In genomic region chr2:35607476-35607875, GRCm38 (mm10) we compare ENCODE assay signal across 27 mouse cellular contexts. TPM values are rescaled to one million over a fixed set of nuclear protein-coding genes. Genes with fewer than 3 reads are reported as not detected.
A peak's percentile ranks its signal among the peaks of the same experiment; 100 is the strongest.
DNase-seq lines count a peak whose midpoint lies in the region; ATAC-seq lines count a peak whose summit lies in the region.
"Had no signal": no experiment of that assay in that cellular context is flagged by ENCODE, and none has a peak within 500 bp of the region (broad histone marks: within the 10 kb centered on the region; RNA-seq: fewer than 3 reads in every experiment).

No protein-coding gene starts in this region.

- H3K27me3 ChIP-seq in forebrain, embryonic 11.5 days (ENCODE audit: control insufficient read depth, insufficient read depth, low read length): no peaks in the 10 kb centered on the region
- H3K27me3 ChIP-seq in forebrain, embryonic 12.5 days: no peaks in the 10 kb centered on the region
- peaks cover 25% of the 10 kb centered on the region; the same call in 1 of the 2 replicates for H3K27me3 ChIP-seq in hindbrain, embryonic 13.5 days
- H3K27me3 ChIP-seq in hindbrain, embryonic 16.5 days (replicated peaks; ENCODE audit: control insufficient read depth, insufficient read depth, low read length): no peaks in the 10 kb centered on the region; the same call in 1 of the 2 replicates
- 0 out of 2 replicates have a peak, but pooled peaks cover 6% of the 10 kb centered on the region for H3K27me3 ChIP-seq in embryonic facial prominence, embryonic 10.5 days (replicated peaks; ENCODE audit: low read depth, poor library complexity, severe bottlenecking)
- H3K27me3 ChIP-seq: embryonic facial prominence, embryonic 12.5 days; heart, embryonic 15.5 days; limb, embryonic 15.5 days had no signal

- ATAC-seq in forebrain, embryonic 11.5 days (replicated peaks; ENCODE audit: low FRiP score): no peak
- no peak for ATAC-seq in forebrain, embryonic 12.5 days (ENCODE audit: low FRiP score)
- no peak for ATAC-seq in hindbrain, embryonic 13.5 days (ENCODE audit: low FRiP score)
- no peak for ATAC-seq in hindbrain, embryonic 16.5 days
- ATAC-seq: CD4-positive, CD25-positive, alpha-beta regulatory T cell, adult 4 months; forebrain, embryonic 14.5 days; inflammation-experienced regulatory T-cells, adult 6 months had no signal

- no peak overlapping the region for H3K9ac ChIP-seq in forebrain, embryonic 11.5 days (ENCODE audit: low read length)
- H3K9ac ChIP-seq in forebrain, embryonic 12.5 days: no peak overlapping the region
- peak overlapping the region; percentile 13; the same call in 1 of the 2 replicates for H3K9ac ChIP-seq in hindbrain, embryonic 13.5 days
- H3K9ac ChIP-seq in hindbrain, embryonic 16.5 days (ENCODE audit: low read depth, low read length): no peak overlapping the region
- H3K9ac ChIP-seq: embryonic facial prominence, embryonic 12.5 days; heart, embryonic 15.5 days; limb, embryonic 15.5 days had no signal

- H3K4me2 ChIP-seq in forebrain, embryonic 11.5 days (ENCODE audit: low read depth, low read length, severe bottlenecking): no peak overlapping the region
- H3K4me2 ChIP-seq in forebrain, embryonic 12.5 days: no peak overlapping the region
- no peak overlapping the region for H3K4me2 ChIP-seq in hindbrain, embryonic 13.5 days
- no peak overlapping the region for H3K4me2 ChIP-seq in hindbrain, embryonic 16.5 days (ENCODE audit: low read length)
- H3K4me2 ChIP-seq: embryonic facial prominence, embryonic 12.5 days; heart, embryonic 15.5 days; limb, embryonic 15.5 days had no signal

- H3K27ac ChIP-seq in forebrain, embryonic 11.5 days (ENCODE audit: low read depth, low read length): 0 out of 2 replicates have a peak overlapping the region, but pooled peaks have one; percentile 12
- no peak overlapping the region for H3K27ac ChIP-seq in forebrain, embryonic 12.5 days
- no peak overlapping the region for H3K27ac ChIP-seq in hindbrain, embryonic 13.5 days
- H3K27ac ChIP-seq in hindbrain, embryonic 16.5 days (ENCODE audit: low read depth, low read length): no peak overlapping the region
- H3K27ac ChIP-seq in embryonic facial prominence, embryonic 10.5 days (replicated peaks): peak overlapping the region; percentile 57; the same call in 1 of the 2 replicates
- H3K27ac ChIP-seq: embryonic facial prominence, embryonic 12.5 days; heart, embryonic 15.5 days; kidney, postnatal 0 days; left cerebral cortex, adult 2 months; stomach, postnatal 0 days had no signal

- 18% methylated on average over 8 of the region's 8 CpGs for WGBS in forebrain, embryonic 11.5 days
- WGBS in forebrain, embryonic 12.5 days: 25% methylated on average over 8 of the region's 8 CpGs
- 6% methylated on average over 8 of the region's 8 CpGs for WGBS in hindbrain, embryonic 13.5 days
- WGBS in hindbrain, embryonic 16.5 days: 23% methylated on average over 8 of the region's 8 CpGs
- WGBS in embryonic facial prominence, embryonic 10.5 days: 22% methylated on average over 8 of the region's 8 CpGs

- H3K4me1 ChIP-seq in forebrain, embryonic 11.5 days (replicated peaks; ENCODE audit: control insufficient read depth, insufficient read depth, low read length): peaks cover 17% of the 10 kb centered on the region
- peaks cover 48% of the 10 kb centered on the region for H3K4me1 ChIP-seq in forebrain, embryonic 12.5 days
- peaks cover 58% of the 10 kb centered on the region for H3K4me1 ChIP-seq in hindbrain, embryonic 13.5 days (replicated peaks)
- H3K4me1 ChIP-seq in hindbrain, embryonic 16.5 days (ENCODE audit: control insufficient read depth, insufficient read depth, low read depth, low read length): peaks cover 19% of the 10 kb centered on the region
- H3K4me1 ChIP-seq in embryonic facial prominence, embryonic 10.5 days: peaks cover 74% of the 10 kb centered on the region

- no peak overlapping the region for H3K4me3 ChIP-seq in forebrain, embryonic 11.5 days (ENCODE audit: low read depth, low read length)
- H3K4me3 ChIP-seq in forebrain, embryonic 12.5 days (replicated peaks): no peak overlapping the region
- no peak overlapping the region for H3K4me3 ChIP-seq in hindbrain, embryonic 13.5 days
- H3K4me3 ChIP-seq in hindbrain, embryonic 16.5 days (ENCODE audit: low read length): no peak overlapping the region
- no peak overlapping the region for H3K4me3 ChIP-seq in embryonic facial prominence, embryonic 10.5 days
- H3K4me3 ChIP-seq: embryonic facial prominence, embryonic 12.5 days; heart, embryonic 15.5 days; left cerebral cortex, adult 2 months; limb, embryonic 15.5 days had no signal

- H3K36me3 ChIP-seq in forebrain, embryonic 11.5 days (ENCODE audit: control insufficient read depth, insufficient read depth, low read length): no peaks in the 10 kb centered on the region
- H3K36me3 ChIP-seq in forebrain, embryonic 12.5 days (replicated peaks): no peaks in the 10 kb centered on the region
- no peaks in the 10 kb centered on the region for H3K36me3 ChIP-seq in hindbrain, embryonic 13.5 days
- no peaks in the 10 kb centered on the region for H3K36me3 ChIP-seq in hindbrain, embryonic 16.5 days (ENCODE audit: control insufficient read depth, insufficient read depth, low read length)
- H3K36me3 ChIP-seq in embryonic facial prominence, embryonic 10.5 days (replicated peaks): no peaks in the 10 kb centered on the region
- H3K36me3 ChIP-seq: embryonic facial prominence, embryonic 12.5 days; heart, embryonic 15.5 days; limb, embryonic 15.5 days had no signal

- DNase-seq in forebrain, embryonic 11.5 days (ENCODE audit: low spot score): no peak
- DNase-seq in embryonic facial prominence, embryonic 10.5 days (ENCODE audit: low spot score): peak; percentile 48
- peak; percentile 72 for DNase-seq in retina, embryonic 14.5 days (ENCODE audit: low spot score)
- DNase-seq in frontal cortex, postnatal 36 days (ENCODE audit: low spot score in 2 of 2): no peak
- DNase-seq: adrenal gland, postnatal 25 days; cerebellum, adult 9-11 months; gastrocnemius, postnatal 14 days; heart, adult 18-20 months; heart, postnatal 4 days; kidney, adult 2 months; layer of hippocampus, adult 9-11 months; lung, postnatal 4 days; right cerebral cortex, postnatal 14 days; thymus, adult 2 months; thymus, postnatal 4 days had no signal

- no peaks in the 10 kb centered on the region for H3K9me3 ChIP-seq in forebrain, embryonic 11.5 days (ENCODE audit: control insufficient read depth, low read length)
- H3K9me3 ChIP-seq in forebrain, embryonic 12.5 days: no peaks in the 10 kb centered on the region
- H3K9me3 ChIP-seq in hindbrain, embryonic 13.5 days: no peaks in the 10 kb centered on the region
- no peaks in the 10 kb centered on the region for H3K9me3 ChIP-seq in hindbrain, embryonic 16.5 days (ENCODE audit: control insufficient read depth, low read length)
- no peaks in the 10 kb centered on the region for H3K9me3 ChIP-seq in embryonic facial prominence, embryonic 10.5 days
- H3K9me3 ChIP-seq: embryonic facial prominence, embryonic 12.5 days; heart, embryonic 15.5 days; limb, embryonic 15.5 days had no signal

RNA-seq across cellular contexts. Expression of gene Dab2ip, which starts 49.4 kb away (rescaled TPM):
- polyA plus RNA-seq in forebrain, embryonic 11.5 days (2014; fragmentation: Nextera tagmentation; extraction: Ambion mirVana): 51.5 and 52.2 TPM in 2 replicates
- 36.8 and 56.9 TPM in 2 replicates for polyA plus RNA-seq in forebrain, embryonic 12.5 days (2016; fragmentation: Nextera tagmentation; extraction: Ambion mirVana)
- 31.2 and 38.8 TPM in 2 replicates for polyA plus RNA-seq in hindbrain, embryonic 13.5 days (2015; fragmentation: Nextera tagmentation; extraction: Ambion mirVana)
- polyA plus RNA-seq in hindbrain, embryonic 16.5 days (2015; fragmentation: Nextera tagmentation; extraction: Ambion mirVana): 27.6 and 33.9 TPM in 2 replicates
- polyA plus RNA-seq in embryonic facial prominence, embryonic 10.5 days (2016; fragmentation: Nextera tagmentation; extraction: Ambion mirVana): 34.7 and 35.4 TPM in 2 replicates

Comparison
In these comparisons a context has a peak if more than half of its experiments do, and no peak if none do; other contexts are left out.
1. H3K27ac ChIP-seq: peak in forebrain, embryonic 11.5 days (single experiment) and embryonic facial prominence, embryonic 10.5 days (single experiment); none in forebrain, embryonic 12.5 days (single experiment), hindbrain, embryonic 13.5 days (single experiment) and hindbrain, embryonic 16.5 days (single experiment).
2. DNase-seq: peak in embryonic facial prominence, embryonic 10.5 days (single experiment) and retina, embryonic 14.5 days (single experiment); none in forebrain, embryonic 11.5 days (single experiment) and frontal cortex, postnatal 36 days (0 of 2).